Comparison of ENCODE assay signal across 8 mouse cellular contexts in genomic region chr9:55938618-55938985, GRCm38 (mm10). TPM values are rescaled to one million over a fixed set of nuclear protein-coding genes. Genes with fewer than 3 reads are reported as not detected.
DNase-seq lines count a peak whose midpoint lies in the region; ATAC-seq and TF ChIP-seq lines count a peak whose summit lies in the region.

No protein-coding gene starts in this region.

- no peak for TF ChIP-seq CTCF in heart, adult 2 months (IDR thresholded peaks at IDR 0.05)

- DNase-seq in heart, adult 2 months: no peak
- DNase-seq in heart, adult 9 months (ENCODE audit: low spot score in 2 of 2): no peak
- peak; percentile 12 for DNase-seq in thymus, postnatal 14 days
- no peak for DNase-seq in thymus, postnatal 4 days
- no peak for DNase-seq in left cerebral cortex, postnatal 36 days (ENCODE audit: low spot score in 2 of 2)

- no peak for TF ChIP-seq EP300 in heart, adult 2 months (IDR thresholded peaks at IDR 0.05; ENCODE audit: insufficient read depth, low read depth, low read length)

- 41% methylated on average over 6 of the region's 6 CpGs for WGBS in heart, adult 2 months
- 54% methylated on average over 6 of the region's 6 CpGs for WGBS in limb, embryonic 13.5 days
- WGBS in stomach, embryonic 16.5 days: 18% methylated on average over 6 of the region's 6 CpGs

- peak overlapping the region; percentile 72 for H3K4me2 ChIP-seq in limb, embryonic 13.5 days (replicated peaks)
- H3K4me2 ChIP-seq in stomach, embryonic 16.5 days (ENCODE audit: low read depth, low read length): peak overlapping the region; percentile 57

- H3K27me3 ChIP-seq in heart, adult 2 months (ENCODE audit: control insufficient read depth, insufficient read depth, low read length): no peaks in the 10 kb centered on the region
- no peaks in the 10 kb centered on the region for H3K27me3 ChIP-seq in limb, embryonic 13.5 days
- no peaks in the 10 kb centered on the region for H3K27me3 ChIP-seq in stomach, embryonic 16.5 days (ENCODE audit: control insufficient read depth, insufficient read depth, low read length)

- H3K36me3 ChIP-seq in heart, adult 2 months (ENCODE audit: control insufficient read depth, insufficient read depth, low read length): no peaks in the 10 kb centered on the region
- no peaks in the 10 kb centered on the region for H3K36me3 ChIP-seq in limb, embryonic 13.5 days
- no peaks in the 10 kb centered on the region for H3K36me3 ChIP-seq in stomach, embryonic 16.5 days (ENCODE audit: control insufficient read depth, insufficient read depth, low read length)

- no peaks in the 10 kb centered on the region for H3K9me3 ChIP-seq in limb, embryonic 13.5 days
- H3K9me3 ChIP-seq in stomach, embryonic 16.5 days (replicated peaks; ENCODE audit: control insufficient read depth, low read length): no peaks in the 10 kb centered on the region

- ATAC-seq in limb, embryonic 13.5 days (ENCODE audit: low FRiP score, low read depth): no peak
- ATAC-seq in stomach, embryonic 16.5 days (ENCODE audit: insufficient read depth, low FRiP score): no peak
- no peak for ATAC-seq in activated CD4-positive, CD25-positive, alpha-beta regulatory T cell, adult 4 months

- peak overlapping the region; percentile 87 for H3K27ac ChIP-seq in heart, adult 2 months
- H3K27ac ChIP-seq in limb, embryonic 13.5 days: peak overlapping the region; percentile 75; the same call in 1 of the 2 replicates
- no peak overlapping the region for H3K27ac ChIP-seq in stomach, embryonic 16.5 days (ENCODE audit: low read length)

- TF ChIP-seq POLR2A in heart, adult 2 months (IDR thresholded peaks at IDR 0.05; ENCODE audit: insufficient read depth, low read depth, low read length): no peak

- H3K4me3 ChIP-seq in heart, adult 2 months: peak overlapping the region; percentile 96
- H3K4me3 ChIP-seq in limb, embryonic 13.5 days: peak overlapping the region; percentile 61
- peak overlapping the region; percentile 70 for H3K4me3 ChIP-seq in stomach, embryonic 16.5 days (replicated peaks; ENCODE audit: low read length)

- H3K9ac ChIP-seq in heart, adult 2 months (ENCODE audit: low read depth, low read length): no peak overlapping the region; the same call in 1 of the 2 replicates
- peak overlapping the region; percentile 72 for H3K9ac ChIP-seq in limb, embryonic 13.5 days
- peak overlapping the region; percentile 84 for H3K9ac ChIP-seq in stomach, embryonic 16.5 days (ENCODE audit: low read length)

- peaks cover 1% of the 10 kb centered on the region; the same call in 1 of the 2 replicates for H3K4me1 ChIP-seq in heart, adult 2 months (ENCODE audit: control insufficient read depth, insufficient read depth, low read length)
- peaks cover 20% of the 10 kb centered on the region for H3K4me1 ChIP-seq in limb, embryonic 13.5 days
- no peaks in the 10 kb centered on the region; the same call in 1 of the 2 replicates for H3K4me1 ChIP-seq in stomach, embryonic 16.5 days (ENCODE audit: control insufficient read depth, insufficient read depth, low read length)

- H3K79me2 ChIP-seq in heart, adult 2 months (replicated peaks; ENCODE audit: control insufficient read depth, insufficient read depth, low read length): no peaks in the 10 kb centered on the region

- intact Hi-C loops in heart, adult 2 months (cut with DNase I): no loop called here
- intact Hi-C loops in left cerebral cortex, postnatal 36 days (cut with DNase I): loop anchor here (10.0 kb wide), 1 partner anchor 106 kb away; the partner anchor contains the start of gene Rcn2

RNA-seq across cellular contexts. Expression of gene Scaper, which starts 0.7 kb away (rescaled TPM):
- 10 to 100 TPM; 17.1 to 17.5 TPM for total RNA-seq in heart, adult 2 months (2021)
- 5.1 and 7.1 TPM in 2 replicates for polyA plus RNA-seq in heart, adult 2 months (2012; rRNA removed)
- polyA plus RNA-seq in limb, embryonic 13.5 days (2015; fragmentation: Nextera tagmentation; extraction: Ambion mirVana): 16.9 and 17.3 TPM in 2 replicates
- polyA plus RNA-seq in stomach, embryonic 16.5 days (2015; fragmentation: Nextera tagmentation; extraction: Ambion mirVana): 9.2 and 9.7 TPM in 2 replicates
- 10 to 100 TPM; 29.5 to 31.1 TPM for total RNA-seq in left cerebral cortex, postnatal 36 days (2021)
- 10 to 100 TPM; 20.1 to 25.2 TPM for polyA plus RNA-seq in activated CD4-positive, CD25-positive, alpha-beta regulatory T cell, adult 4 months (2017; shearing (Covaris generic))
